31 mouse cellular contexts compared by ENCODE assay signal in the genomic region with DNA sequence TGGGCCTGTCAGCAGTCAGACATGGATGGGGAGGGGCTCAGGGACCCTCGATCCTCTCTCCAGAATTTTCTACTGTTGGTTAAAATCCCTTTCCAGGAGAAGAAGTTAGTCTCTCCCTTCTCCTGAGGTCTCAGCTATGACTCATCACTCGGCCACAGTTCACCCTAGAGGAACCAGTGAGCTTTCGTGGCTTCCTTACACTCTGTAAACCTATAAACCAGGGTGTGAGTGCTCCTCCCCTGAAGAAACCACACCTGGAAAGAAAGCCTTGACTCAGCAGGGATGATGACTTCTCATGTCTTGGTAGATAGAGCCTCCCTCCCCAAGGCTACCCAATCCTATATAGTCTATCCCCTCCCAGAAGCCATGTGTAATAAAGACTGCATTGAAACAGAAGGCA. TPM values are rescaled to one million over a fixed set of nuclear protein-coding genes. Genes with fewer than 3 reads are reported as not detected.
A peak's percentile ranks its signal among the peaks of the same experiment; 100 is the strongest.
DNase-seq lines count a peak whose midpoint lies in the region; ATAC-seq and TF ChIP-seq lines count a peak whose summit lies in the region.
"Had no signal": no experiment of that assay in that cellular context is flagged by ENCODE, and none has a peak within 500 bp of the region (broad histone marks: within the 10 kb centered on the region; RNA-seq: fewer than 3 reads in every experiment).

No protein-coding gene starts in this region.

- H3K9me3 ChIP-seq in kidney, postnatal 0 days (replicated peaks; ENCODE audit: low read length): no peaks in the 10 kb centered on the region
- H3K9me3 ChIP-seq: forebrain, embryonic 12.5 days; G1E; hindbrain, embryonic 12.5 days; limb, embryonic 12.5 days; liver, embryonic 12.5 days; midbrain, embryonic 10.5 days; neural tube, embryonic 13.5 days had no signal

- no peaks in the 10 kb centered on the region for H3K27me3 ChIP-seq in kidney, postnatal 0 days (ENCODE audit: insufficient read depth, low read length)
- H3K27me3 ChIP-seq: forebrain, embryonic 12.5 days; hindbrain, embryonic 12.5 days; limb, embryonic 12.5 days; liver, embryonic 12.5 days; neural tube, embryonic 13.5 days had no signal

- H3K4me3 ChIP-seq in kidney, postnatal 0 days (replicated peaks; ENCODE audit: low read depth, low read length): no peak overlapping the region
- H3K4me3 ChIP-seq: forebrain, embryonic 12.5 days; hindbrain, embryonic 12.5 days; limb, embryonic 12.5 days; liver, embryonic 12.5 days; midbrain, embryonic 10.5 days; neural tube, embryonic 13.5 days had no signal

- no peaks in the 10 kb centered on the region; the same call in 1 of the 2 replicates for H3K36me3 ChIP-seq in kidney, postnatal 0 days (ENCODE audit: insufficient read depth, low read length)
- H3K36me3 ChIP-seq: G1E; liver, embryonic 12.5 days had no signal

- peaks cover 24% of the 10 kb centered on the region for H3K4me1 ChIP-seq in kidney, postnatal 0 days (replicated peaks; ENCODE audit: insufficient read depth, low read length)

- DNase-seq in kidney, postnatal 0 days (ENCODE audit: low spot score): no peak
- DNase-seq in kidney, postnatal 36 days: no peak
- no peak for DNase-seq in ovary, postnatal 10 days (ENCODE audit: low spot score)
- no peak for DNase-seq in embryo, embryonic 11 days
- DNase-seq in layer of hippocampus, adult 18-20 months (ENCODE audit: low spot score in 2 of 2): no peak
- DNase-seq: adrenal gland, postnatal 25 days; cerebellum, adult 11 months; cerebellum, postnatal 14 days; heart, adult 18-20 months; layer of hippocampus, adult 9-11 months; lung, embryonic 14.5 days; lung, postnatal 36 days; right cerebral cortex, postnatal 14 days had no signal

- ATAC-seq in kidney, postnatal 0 days (replicated peaks; ENCODE audit: low FRiP score, low read depth): peak; percentile 55; the same call in 1 of the 2 replicates
- peak; percentile 14 to 57; a peak in 2 of 4 replicates for ATAC-seq in hematopoietic stem cell, adult 5-6 weeks (replicated peaks in 1 of 2; ENCODE audit: insufficient read depth in 1 of 2, low FRiP score in 2 of 2, low TSS enrichment in 1 of 2, low read depth in 1 of 2, poor library complexity in 2 of 2, severe bottlenecking in 2 of 2)
- ATAC-seq in megakaryocyte progenitor cell, adult 5-6 weeks (replicated peaks; ENCODE audit: poor library complexity): peak; percentile 52
- ATAC-seq: activated CD4-positive, CD25-positive, alpha-beta regulatory T cell, adult 4 months; CD4-positive, CD25-positive, alpha-beta regulatory T cell, adult 4 months; inflammation-experienced regulatory T-cells, adult 6 months; liver, embryonic 12.5 days had no signal

- TF ChIP-seq CTCF in kidney, postnatal 0 days (IDR thresholded peaks at IDR 0.05; ENCODE audit: low read depth): no peak

- H3K9ac ChIP-seq in kidney, postnatal 0 days (ENCODE audit: low read depth, low read length): no peak overlapping the region
- H3K9ac ChIP-seq: forebrain, embryonic 12.5 days; hindbrain, embryonic 12.5 days; limb, embryonic 12.5 days; liver, embryonic 12.5 days; lung, embryonic 14.5 days; neural tube, embryonic 13.5 days had no signal

- WGBS in kidney, postnatal 0 days: 85% methylated on average over 3 of the region's 3 CpGs

- H3K4me2 ChIP-seq in kidney, postnatal 0 days (ENCODE audit: low read length): no peak overlapping the region
- H3K4me2 ChIP-seq: forebrain, embryonic 12.5 days; hindbrain, embryonic 12.5 days; limb, embryonic 12.5 days; liver, embryonic 12.5 days; lung, embryonic 14.5 days; neural tube, embryonic 13.5 days had no signal

- no peak overlapping the region for H3K27ac ChIP-seq in kidney, postnatal 0 days
- H3K27ac ChIP-seq: forebrain, embryonic 12.5 days; hindbrain, embryonic 12.5 days; limb, embryonic 12.5 days; liver, embryonic 12.5 days; midbrain, embryonic 10.5 days; neural tube, embryonic 13.5 days had no signal

RNA-seq across cellular contexts. Expression of gene Ccnjl, which starts 23.2 kb away (rescaled TPM):
- polyA plus RNA-seq in kidney, postnatal 0 days (2015; fragmentation: Nextera tagmentation; extraction: Ambion mirVana): 14.1 and 14.2 TPM in 2 replicates
- 2.5 and 3.1 TPM in 2 replicates for total RNA-seq in hematopoietic stem cell, adult 5-6 weeks (2017)
- total RNA-seq in megakaryocyte progenitor cell, adult 5-6 weeks (2015): 0.12 and 0.37 TPM in 2 replicates
- 0.17 and 0.20 TPM in 2 replicates for total RNA-seq in megakaryocyte progenitor cell, adult 5-6 weeks (2017)
- 1 to 10 TPM; 9.7 to 9.8 TPM for total RNA-seq in layer of hippocampus, adult 18-20 months (2021)
- polyA plus RNA-seq: G1E; inflammation-experienced regulatory T-cells, adult 6 months had no signal

RNA-seq across cellular contexts. Expression of gene 4933415A04Rik, which starts 35.1 kb away (rescaled TPM):
- polyA plus RNA-seq in kidney, postnatal 0 days (2015; fragmentation: Nextera tagmentation; extraction: Ambion mirVana): 3.8 and 4.6 TPM in 2 replicates
- total RNA-seq in hematopoietic stem cell, adult 5-6 weeks (2017): 0.40 and 1.3 TPM in 2 replicates
- not detected in 2 replicates for total RNA-seq in megakaryocyte progenitor cell, adult 5-6 weeks (2015)
- not detected in 2 replicates for total RNA-seq in megakaryocyte progenitor cell, adult 5-6 weeks (2017)
- 1 to 10 TPM; 1.4 to 2.0 TPM for total RNA-seq in layer of hippocampus, adult 18-20 months (2021)
- total RNA-seq: G1E had no signal
- polyA plus RNA-seq: activated CD4-positive, CD25-positive, alpha-beta regulatory T cell, adult 4 months; CD4-positive, CD25-positive, alpha-beta regulatory T cell, adult 4 months; G1E had no signal

RNA-seq across cellular contexts. Expression of gene Fabp6, which starts 49.6 kb away (rescaled TPM):
- polyA plus RNA-seq in kidney, postnatal 0 days (2015; fragmentation: Nextera tagmentation; extraction: Ambion mirVana): 0.36 TPM in 1 of 2 replicates, not detected in the other
- total RNA-seq in hematopoietic stem cell, adult 5-6 weeks (2017): not detected in 2 replicates
- total RNA-seq in megakaryocyte progenitor cell, adult 5-6 weeks (2015): not detected in 2 replicates
- total RNA-seq in megakaryocyte progenitor cell, adult 5-6 weeks (2017): not detected in 2 replicates
- total RNA-seq in layer of hippocampus, adult 18-20 months (2021): not detected
- total RNA-seq: adrenal gland, postnatal 25 days; G1E; gastrocnemius, adult 8-10 months; heart, adult 18-20 months; left cerebral cortex, postnatal 10 days had no signal
- polyA plus RNA-seq: activated CD4-positive, CD25-positive, alpha-beta regulatory T cell, adult 4 months; CD4-positive, CD25-positive, alpha-beta regulatory T cell, adult 4 months; forebrain, embryonic 12.5 days; G1E; heart, postnatal 0 days; hindbrain, embryonic 12.5 days; inflammation-experienced regulatory T-cells, adult 6 months; kidney, embryonic 16.5 days; limb, embryonic 12.5 days; liver, embryonic 12.5 days; lung, embryonic 14.5 days; midbrain, embryonic 10.5 days; neural tube, embryonic 13.5 days; spleen, adult 2 months; stomach, embryonic 14.5 days had no signal
